Mouse (Mus musculus) thymus, adult 2 months (tissue): ENCODE measurements around the gene Nfya. TPM values are rescaled to one million over a fixed set of nuclear protein-coding genes. Genes with fewer than 3 reads are reported as not detected.

ENCODE experiments used
- DNase-seq: peaks from one replicate; pipeline ENCODE4 v3.0.0; 2021
- H3K27ac ChIP-seq: fragments of 200-500 bp; 2 replicates; pipeline ENCODE4 v1.5.1; 2012; ENCODE audit warnings: low read length, control low read depth; ENCODE audit not compliant: control insufficient read depth, insufficient read depth
- H3K27me3 ChIP-seq: fragments of 200-500 bp; 2 replicates; pipeline ENCODE4 v1.6.1; 2012; ENCODE audit warnings: mild to moderate bottlenecking, low read length, moderate library complexity, mixed read lengths; ENCODE audit not compliant: control insufficient read depth, insufficient read depth
- H3K36me3 ChIP-seq: fragments of 200-500 bp; 2 replicates; pipeline ENCODE4 v1.6.1; 2012; ENCODE audit warnings: mild to moderate bottlenecking, low read length, moderate library complexity; ENCODE audit not compliant: control insufficient read depth, insufficient read depth
- H3K4me1 ChIP-seq: fragments of 200-500 bp; replicated peaks from 2 replicates; pipeline ENCODE4 v1.6.1; 2012; ENCODE audit warnings: low read length; ENCODE audit not compliant: control insufficient read depth, insufficient read depth
- H3K4me3 ChIP-seq: fragments of 200-500 bp; 2 replicates; pipeline ENCODE4 v1.5.1; 2012; ENCODE audit warnings: mild to moderate bottlenecking, low read length, control low read depth, moderate library complexity; ENCODE audit not compliant: control insufficient read depth, insufficient read depth
- CTCF ChIP-seq: fragments of 200-500 bp; IDR thresholded peaks from 2 replicates; pipeline ENCODE4 v1.5.1; 2012; ENCODE audit warnings: mild to moderate bottlenecking, control low read depth, low read length, moderate library complexity, borderline replicate concordance; ENCODE audit not compliant: control insufficient read depth, poor library complexity, insufficient read depth; ENCODE audit errors: extremely low read depth
- POLR2A ChIP-seq: fragments of 200-500 bp; IDR thresholded peaks from 2 replicates; pipeline ENCODE4 v1.6.1; 2012; ENCODE audit warnings: mild to moderate bottlenecking, low read length, control low read depth, moderate library complexity; ENCODE audit not compliant: control insufficient read depth, poor library complexity, insufficient read depth; ENCODE audit errors: extremely low read depth
- WGBS: fragments of 180-500 bp; shearing (Covaris S2); methylation state at CpG from one replicate; pipeline ENCODE4 v1.1.7; 2018; 5-methylcytosine and 5-hydroxymethylcytosine counted together
- polyA plus RNA-seq: library from polyadenylated mRNA; depleted of rRNA; stranded (reverse); fragments of >200 nt; gene quantifications from 2 replicates; pipeline ENCODE4 v1.2.3, GENCODE M21; 2012

Nfya gene
- polyA plus RNA-seq, 1 experiment: 210 TPM

DNA sequence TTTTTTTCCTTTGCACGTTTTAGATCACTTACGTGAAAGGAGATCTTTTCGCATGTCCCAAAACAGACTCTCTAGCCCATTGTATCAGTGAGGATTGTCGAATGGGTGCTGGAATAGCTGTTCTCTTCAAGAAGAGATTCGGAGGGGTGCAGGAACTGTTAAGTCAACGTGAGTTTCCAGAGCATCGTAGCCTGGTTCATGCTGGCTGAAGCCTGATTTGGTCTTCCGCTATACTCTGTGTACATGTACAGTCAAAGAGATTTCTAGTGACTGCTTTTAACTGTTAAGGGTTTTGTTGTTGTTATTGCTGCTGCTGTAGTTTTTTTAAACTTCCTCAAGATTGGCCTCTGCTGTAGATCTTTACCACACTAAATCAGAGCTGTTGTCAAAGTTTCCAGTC, 1.5 kb upstream of the Nfya start:
- Histone ChIP-seq H3K4me1 (peaks cover 8% of the 10 kb centered on the region), H3K27ac (no peak overlapping the region), H3K36me3 (peaks cover 14% of the 10 kb centered on the region; the same call in 1 of the 2 replicates), H3K27me3 (no peaks in the 10 kb centered on the region), H3K4me3 (no peak overlapping the region)
- 61% methylated on average over 8 of the region's 8 CpGs for WGBS
- no peak for DNase-seq
- TF ChIP-seq POLR2A: no peak
- no peak for TF ChIP-seq CTCF

DNA sequence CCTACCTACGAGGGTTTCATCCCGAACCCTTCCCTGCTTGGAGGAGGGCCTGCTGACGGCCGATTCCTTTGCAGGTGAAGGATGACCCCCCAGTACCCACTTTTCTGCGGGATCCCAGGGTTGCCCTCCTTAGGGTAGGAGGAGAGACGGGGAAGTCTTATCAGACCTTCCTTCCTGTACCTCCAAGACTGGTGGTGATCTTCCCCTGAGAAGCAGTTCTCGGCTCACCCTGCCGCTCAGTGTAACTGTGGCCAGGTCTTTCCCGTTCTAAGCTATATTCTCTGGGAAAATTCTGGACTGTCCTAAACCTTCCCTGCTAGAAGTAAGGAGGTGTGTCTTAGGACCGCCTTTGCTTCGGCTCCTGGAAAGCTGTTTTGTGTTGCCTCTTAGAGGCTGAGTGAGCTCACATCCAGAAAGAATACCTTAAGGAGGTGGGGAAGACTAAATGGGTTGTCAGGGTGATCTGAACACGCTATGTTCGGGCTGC, 636 bp upstream of the Nfya start:
- Histone ChIP-seq H3K4me3 (peak overlapping the region; percentile 68), H3K4me1 (peaks cover 8% of the 10 kb centered on the region), H3K36me3 (peaks cover 7% of the 10 kb centered on the region; the same call in 1 of the 2 replicates), H3K27me3 (no peaks in the 10 kb centered on the region), H3K27ac (peak overlapping the region; percentile 92)
- WGBS: 0% methylated on average over 13 of the region's 13 CpGs
- no peak for DNase-seq
- no peak for TF ChIP-seq CTCF
- TF ChIP-seq POLR2A: no peak

DNA sequence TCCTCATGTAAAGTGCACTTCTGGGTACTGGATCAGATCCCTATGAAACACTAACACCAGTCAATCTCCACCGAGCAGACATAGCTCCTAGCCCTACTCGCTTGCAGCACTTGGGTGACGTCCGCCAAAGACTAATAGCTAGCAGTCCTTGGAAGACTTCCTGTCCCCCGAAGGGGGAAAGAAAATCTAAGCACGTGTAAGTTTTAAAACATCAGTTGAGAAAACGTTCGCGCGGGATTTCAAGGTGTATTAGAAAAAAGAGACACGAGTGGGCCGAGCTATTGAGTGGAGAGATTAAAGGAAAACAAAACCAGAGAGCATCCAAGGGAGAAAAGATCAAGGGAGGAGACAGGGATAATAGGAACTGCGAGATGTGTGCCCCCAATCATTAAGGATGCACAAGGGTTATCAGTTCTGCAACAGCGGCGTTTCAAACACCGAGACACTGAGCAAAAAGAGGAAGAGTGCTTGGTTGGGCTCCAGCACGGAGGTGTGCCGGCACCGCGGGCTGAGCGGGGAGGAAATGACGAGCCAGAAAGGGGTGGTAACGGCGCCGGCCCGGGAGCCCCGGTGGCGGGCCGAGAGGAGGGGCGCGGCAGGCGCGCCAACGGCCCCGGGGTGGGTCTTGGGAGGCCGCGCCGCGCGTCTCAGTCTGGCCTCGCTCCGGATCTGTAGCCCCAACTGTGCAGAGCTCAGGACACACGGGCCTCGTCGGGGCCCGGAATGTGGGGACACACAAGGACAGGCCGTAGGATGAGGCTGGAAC, 997 bp downstream of the Nfya start:
- peak; percentile 84 for DNase-seq
- Histone ChIP-seq H3K4me1 (peaks cover 12% of the 10 kb centered on the region), H3K27ac (peak overlapping the region; percentile 94), H3K4me3 (peak overlapping the region; percentile 84), H3K36me3 (no peaks in the 10 kb centered on the region), H3K27me3 (no peaks in the 10 kb centered on the region)
- TF ChIP-seq CTCF (no peak), POLR2A (no peak)
- under 1% methylated on average over 47 of the region's 47 CpGs for WGBS

DNA sequence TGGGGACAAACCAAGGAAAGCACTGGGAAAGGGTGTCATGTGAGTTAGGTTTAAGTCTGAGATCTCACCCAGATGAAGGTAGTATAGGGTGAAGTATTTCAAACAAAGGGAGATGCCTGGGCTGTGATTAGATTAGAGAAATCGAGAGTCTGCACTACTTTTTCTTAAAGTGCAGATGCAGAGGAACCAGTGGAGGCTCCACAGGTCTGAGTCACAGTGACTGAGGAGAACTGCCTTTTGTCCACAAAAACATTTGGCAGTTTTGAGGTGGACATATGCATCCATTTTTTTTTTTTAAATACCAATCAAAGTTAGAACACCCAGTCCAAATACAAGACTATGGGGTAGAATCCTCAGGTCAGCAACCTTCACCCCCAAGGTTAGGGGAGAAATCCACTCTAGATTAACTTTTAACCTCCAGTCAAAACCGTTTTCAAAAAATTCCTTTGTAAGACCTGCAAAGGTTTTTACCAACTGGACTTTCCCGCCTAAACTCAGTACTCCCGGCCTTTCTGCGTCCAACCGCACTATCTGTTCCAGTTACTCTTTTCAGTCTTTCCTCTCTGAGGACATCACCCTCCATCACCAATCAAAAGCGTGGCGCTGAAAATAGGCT, 1.7 kb downstream of the Nfya start:
- H3K4me3 ChIP-seq: peak overlapping the region; percentile 84; the same call in 1 of the 2 replicates
- no peaks in the 10 kb centered on the region for H3K36me3 ChIP-seq
- WGBS: 7% methylated on average over 8 of the region's 8 CpGs
- peak overlapping the region; percentile 94 for H3K27ac ChIP-seq
- H3K27me3 ChIP-seq: no peaks in the 10 kb centered on the region
- DNase-seq: no peak
- H3K4me1 ChIP-seq: peaks cover 12% of the 10 kb centered on the region
- TF ChIP-seq POLR2A (no peak), CTCF (no peak)

DNA sequence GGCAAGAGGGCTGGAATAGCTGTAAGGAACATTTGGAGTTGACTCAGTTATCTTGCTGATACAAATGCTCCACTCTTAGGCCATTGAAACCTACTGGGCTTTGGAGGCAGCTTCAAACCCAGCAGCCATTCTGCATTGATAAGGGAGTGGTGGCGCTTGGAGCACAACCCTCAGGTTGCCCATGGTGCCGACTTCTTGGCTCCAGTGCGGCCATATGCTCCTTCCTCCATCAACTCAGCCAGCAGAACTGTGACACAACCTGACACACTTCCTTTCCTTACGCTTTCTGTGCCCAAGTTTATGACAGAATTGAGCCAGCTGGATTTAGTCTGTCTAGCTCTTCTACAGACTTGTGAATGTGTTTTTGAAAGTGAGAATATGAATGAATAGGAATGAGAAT, 2.6 kb downstream of the Nfya start:
- H3K27ac ChIP-seq: no peak overlapping the region

DNA sequence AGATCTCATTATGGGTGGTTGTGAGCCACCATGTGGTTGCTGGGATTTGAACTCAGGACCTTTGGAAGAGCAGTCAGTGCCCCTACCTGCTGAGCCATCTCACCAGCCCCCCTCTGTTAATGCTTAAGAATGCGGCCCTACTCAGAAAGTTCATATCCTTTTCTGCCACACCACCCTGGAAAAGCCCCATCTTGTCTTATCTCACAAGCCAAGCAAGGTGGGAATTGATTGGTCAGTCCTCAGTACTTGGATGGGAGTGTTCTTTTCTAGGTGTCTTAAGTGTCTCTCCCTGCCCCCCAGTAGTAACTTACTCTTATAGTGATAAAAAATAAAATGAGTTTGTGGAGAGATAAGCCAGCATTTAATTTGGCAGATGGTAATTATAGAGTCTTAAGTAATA, 5.0 kb downstream of the Nfya start:
- H3K4me1 ChIP-seq: peaks cover 10% of the 10 kb centered on the region
- no peak for DNase-seq
- H3K36me3 ChIP-seq: peaks cover 8% of the 10 kb centered on the region
- H3K4me3 ChIP-seq: no peak overlapping the region
- 93% methylated on average over 1 of the region's 1 CpGs for WGBS
- no peak for TF ChIP-seq CTCF
- TF ChIP-seq POLR2A: no peak
- no peak overlapping the region for H3K27ac ChIP-seq
- no peaks in the 10 kb centered on the region for H3K27me3 ChIP-seq

More for the DNA sequence above, 2.6 kb downstream of the Nfya start:
- H3K4me3 ChIP-seq: no peak overlapping the region
- no peak for TF ChIP-seq POLR2A
- no peak for TF ChIP-seq CTCF
- WGBS: 79% methylated on average over 4 of the region's 4 CpGs
- peaks cover 12% of the 10 kb centered on the region for H3K4me1 ChIP-seq
- no peaks in the 10 kb centered on the region for H3K27me3 ChIP-seq
- no peaks in the 10 kb centered on the region for H3K36me3 ChIP-seq
- DNase-seq: no peak

DNA sequence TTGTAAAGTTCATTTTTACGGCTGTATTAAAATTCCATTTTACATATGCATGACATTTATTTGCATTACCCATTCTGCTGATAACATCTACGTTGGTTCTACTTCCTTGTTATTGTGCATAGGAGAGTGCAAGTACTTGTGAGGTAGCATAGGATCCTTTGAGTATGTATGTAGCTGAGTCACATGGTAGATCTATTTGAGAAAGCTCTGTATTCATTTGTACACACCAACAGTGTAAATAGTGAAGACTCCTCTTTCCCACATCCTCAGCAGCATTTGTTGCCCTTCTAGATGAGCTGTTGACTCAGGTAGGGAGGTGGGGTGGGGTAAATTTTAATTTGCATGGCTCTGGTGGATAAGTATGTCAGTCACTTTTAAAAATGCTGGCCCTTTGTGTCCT, 5.9 kb downstream of the Nfya start:
- no peak overlapping the region for H3K27ac ChIP-seq
- peaks cover 10% of the 10 kb centered on the region for H3K4me1 ChIP-seq
- H3K27me3 ChIP-seq: no peaks in the 10 kb centered on the region
- TF ChIP-seq POLR2A: no peak
- no peak for TF ChIP-seq CTCF
- no peak for DNase-seq
- peaks cover 15% of the 10 kb centered on the region for H3K36me3 ChIP-seq
- WGBS: 74% methylated on average over 2 of the region's 2 CpGs
- H3K4me3 ChIP-seq: no peak overlapping the region
